Mouse (Mus musculus) mouse embryonic stem cell (cell line): ENCODE results near the gene Defa17.
"Not testable (repeated sequence)": the region's sequence is repeated elsewhere in the genome, so short reads cannot be mapped to it uniquely, and the experiment has no call there.

Source experiments
- in situ Hi-C, 2 experiments: fragments of 300-500 bp; cut with MboI; formaldehyde crosslinking; loops; 1 replicate in 1 of 2; 3 replicates in 1 of 2; pipeline ENCODE4 v1.14.3; 2019 to 2020; ENCODE audit warnings: low sequenced_read_pairs in 2 of 2, low pct_unique_long_range_greater_than_20kb in 1 of 2, mixed read lengths in 1 of 2; ENCODE audit not compliant: unreplicated experiment in 1 of 2

Defa17 gene

DNA sequence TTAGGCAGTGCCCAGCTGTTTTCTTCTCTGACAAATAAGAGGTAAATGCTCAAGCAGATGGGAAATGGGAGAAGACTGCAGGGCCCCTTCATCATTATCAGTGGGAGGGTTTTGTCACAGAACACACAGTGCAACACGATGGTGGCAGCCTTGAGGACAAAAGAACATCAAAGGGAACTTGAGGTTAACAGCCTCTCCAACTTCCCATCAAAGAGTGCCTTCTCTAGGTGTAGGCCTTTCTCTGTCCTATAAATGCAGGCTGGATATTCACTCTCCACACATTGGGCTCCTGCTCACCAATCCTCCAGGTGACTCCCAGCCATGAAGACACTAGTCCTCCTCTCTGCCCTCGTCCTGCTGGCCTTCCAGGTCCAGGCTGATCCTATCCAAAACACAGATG is at the start of gene Defa17:
Defa17 (plus strand) TSS at position 301 of the 400 bp plus-strand sequence.
- in situ Hi-C loops = not testable (repeated sequence)

DNA sequence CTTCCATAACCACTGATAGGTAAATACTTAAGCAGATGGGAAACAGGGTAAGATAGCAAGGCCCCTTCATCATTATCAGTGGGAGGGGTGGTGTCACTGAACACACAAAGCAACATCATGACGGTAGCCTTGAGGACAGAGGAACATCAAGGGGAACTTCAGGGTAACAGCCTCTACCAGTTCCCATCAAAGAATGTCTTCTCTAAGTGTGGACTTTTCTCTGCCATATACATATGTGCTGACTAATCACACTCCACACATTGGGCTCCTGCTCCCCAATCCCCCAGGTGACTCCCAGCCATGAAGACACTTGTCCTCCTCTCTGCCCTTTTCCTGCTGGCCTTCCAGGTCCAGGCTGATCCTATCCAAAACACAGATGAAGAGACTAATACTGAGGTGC is 37.7 kb upstream of the Defa17 start, which contains the start of gene Defa26:
Defa26 (plus strand) TSS at position 301 of the 400 bp plus-strand sequence.
- in situ Hi-C loops = not testable (repeated sequence)

DNA sequence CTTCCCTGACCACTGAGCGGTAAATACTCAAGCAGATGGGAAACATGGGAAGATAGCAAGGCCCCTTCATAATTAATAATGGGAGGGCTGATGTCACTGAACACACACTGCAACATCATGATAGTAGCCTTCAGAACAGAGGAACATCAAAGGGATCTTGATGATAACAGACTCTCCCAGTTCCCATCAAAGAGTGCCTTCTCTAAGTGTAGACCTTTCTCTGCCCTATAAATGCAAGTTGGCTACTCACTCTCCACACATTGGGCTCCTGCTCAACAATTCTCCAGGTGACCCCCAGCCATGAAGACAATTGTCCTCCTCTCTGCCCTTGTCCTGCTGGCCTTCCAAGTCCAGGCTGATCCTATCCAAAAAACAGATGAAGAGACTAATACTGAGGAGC is 9.9 kb downstream of the Defa17 start, which contains the start of gene Defa34:
Defa34 (plus strand) TSS at position 301 of the 400 bp plus-strand sequence.
- in situ Hi-C loops = not testable (repeated sequence)

DNA sequence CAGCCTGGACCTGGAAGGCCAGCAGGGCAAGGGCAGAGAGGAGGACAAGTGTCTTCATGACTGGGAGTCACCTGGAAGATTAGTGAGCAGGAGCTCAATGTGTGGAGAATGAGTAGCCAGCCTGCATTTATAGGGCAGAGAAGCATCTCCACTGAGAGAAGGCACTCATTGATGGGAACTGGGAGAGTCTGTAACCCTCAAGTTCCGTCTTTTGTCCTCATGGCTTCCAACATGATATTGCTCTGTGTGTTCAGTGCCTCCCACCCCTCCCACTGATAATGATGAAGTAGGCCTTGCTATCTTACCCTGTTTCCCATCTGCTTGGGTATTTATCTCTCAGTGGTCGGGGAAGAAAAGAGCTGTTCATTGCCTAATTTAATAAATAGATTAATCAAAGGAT is 48.0 kb downstream of the Defa17 start, which contains the start of gene AY761184:
AY761184 (minus strand) TSS at position 101 of the 400 bp plus-strand sequence.
- in situ Hi-C loops = not testable (repeated sequence)
